Mouse (Mus musculus) liver, postnatal 0 days (tissue): ENCODE results near the gene Aarsd1.

Source experiments
- CTCF ChIP-seq: sonication (generic); IDR thresholded peaks from 2 replicates; pipeline ENCODE4 v1.5.1; 2016; ENCODE audit warnings: antibody characterized with exemption, low read depth
- EP300 ChIP-seq: IDR thresholded peaks from 2 replicates; pipeline ENCODE4 v1.6.1; 2016; ENCODE audit warnings: antibody characterized with exemption, low read depth, mild to moderate bottlenecking

GRCm38 (mm10) chr11:101462583-101463440 lies 45.4 kb upstream of the Aarsd1 start:
- TF ChIP-seq CTCF (no peak), EP300 (no peak)
